Mouse (Mus musculus) midbrain, embryonic 16.5 days (tissue): ENCODE results near the gene Unk. TPM values are rescaled to one million over a fixed set of nuclear protein-coding genes. Genes with fewer than 3 reads are reported as not detected.
A peak's percentile ranks its signal among the peaks of the same experiment; 100 is the strongest.

Experiments
- ATAC-seq: fragments of 200-750 bp; cut with Nextera tagmentation; 2 replicates; pipeline ENCODE4 v1.8.0; 2017; ENCODE audit warnings: moderate TSS enrichment
- H3K27ac ChIP-seq: fragments of 300-500 bp; sonication (generic); 2 replicates; pipeline ENCODE4 v1.5.1; 2014; ENCODE audit warnings: mild to moderate bottlenecking, low read length, mixed read lengths
- H3K27me3 ChIP-seq: fragments of 300-500 bp; sonication (generic); 2 replicates; pipeline ENCODE4 v1.6.1; 2014; ENCODE audit warnings: low read depth, low read length, mixed read lengths; ENCODE audit not compliant: control insufficient read depth, insufficient read depth
- H3K36me3 ChIP-seq: fragments of 300-500 bp; sonication (generic); 2 replicates; pipeline ENCODE4 v1.6.1; 2014; ENCODE audit warnings: mild to moderate bottlenecking, low read length, moderate library complexity, mixed read lengths; ENCODE audit not compliant: control insufficient read depth, insufficient read depth
- H3K4me1 ChIP-seq: fragments of 300-500 bp; sonication (generic); 2 replicates; pipeline ENCODE4 v1.6.1; 2014; ENCODE audit warnings: mild to moderate bottlenecking, low read length, mixed read lengths; ENCODE audit not compliant: control insufficient read depth, insufficient read depth
- H3K4me2 ChIP-seq: fragments of 300-500 bp; sonication (generic); 2 replicates; pipeline ENCODE4 v1.6.1; 2014; ENCODE audit warnings: mild to moderate bottlenecking, low read length, mixed read lengths
- H3K4me3 ChIP-seq: fragments of 300-500 bp; sonication (generic); 2 replicates; pipeline ENCODE4 v1.5.1; 2014; ENCODE audit warnings: low read depth, mild to moderate bottlenecking, low read length, moderate library complexity, mixed read lengths
- H3K9ac ChIP-seq: fragments of 300-500 bp; sonication (generic); 2 replicates; pipeline ENCODE4 v1.6.1; 2014; ENCODE audit warnings: low read depth, low read length, mixed read lengths
- H3K9me3 ChIP-seq: fragments of 300-500 bp; sonication (generic); replicated peaks from 2 replicates; pipeline ENCODE4 v1.6.1; 2014; ENCODE audit warnings: mild to moderate bottlenecking, low read length, mixed read lengths; ENCODE audit not compliant: control insufficient read depth, poor library complexity, severe bottlenecking
- WGBS: fragments of 180-500 bp; shearing (Covaris S2); extraction: QIAGEN DNeasy Blood & Tissue Kit; methylation state at CpG from one replicate; pipeline ENCODE4 v1.1.7; 2014; 5-methylcytosine and 5-hydroxymethylcytosine counted together
- polyA plus RNA-seq: library from polyadenylated mRNA; unstranded; fragments of >200 nt; fragmentation: Nextera tagmentation; extraction: Ambion mirVana; gene quantifications from 2 replicates; pipeline ENCODE4 v1.2.1, GENCODE M21; 2015

Gene Unk
- polyA plus RNA-seq, 1 experiment from 2014 or later: 36.6 TPM

- Histone ChIP-seq H3K9me3 (no peaks in the 10 kb centered on the region), H3K4me1 (peaks cover 6% of the 10 kb centered on the region), H3K27me3 (no peaks in the 10 kb centered on the region), H3K4me2 (no peak overlapping the region), H3K36me3 (no peaks in the 10 kb centered on the region), H3K4me3 (no peak overlapping the region), H3K27ac (no peak overlapping the region), H3K9ac (no peak overlapping the region)
- peak; percentile 49; the same call in 1 of the 2 replicates for ATAC-seq
- 22% methylated on average over 14 of the region's 14 CpGs for WGBS
These were observed 30.5 kb upstream of the Unk start for GRCm38 (mm10) chr11:115999538-116000143.

GRCm38 (mm10) chr11:116000607-116001006 lies 29.5 kb upstream of the Unk start:
- no peaks in the 10 kb centered on the region for H3K36me3 ChIP-seq
- H3K4me2 ChIP-seq: no peak overlapping the region
- H3K4me1 ChIP-seq: peaks cover 15% of the 10 kb centered on the region
- H3K9me3 ChIP-seq: no peaks in the 10 kb centered on the region
- no peak overlapping the region for H3K27ac ChIP-seq
- 22% methylated on average over 10 of the region's 10 CpGs for WGBS
- no peak overlapping the region for H3K4me3 ChIP-seq
- no peaks in the 10 kb centered on the region for H3K27me3 ChIP-seq
- H3K9ac ChIP-seq: no peak overlapping the region
- no peak for ATAC-seq

GRCm38 (mm10) chr11:116001725-116002124 lies 28.4 kb upstream of the Unk start:
- Histone ChIP-seq H3K9ac (no peak overlapping the region), H3K4me2 (no peak overlapping the region), H3K4me1 (peaks cover 15% of the 10 kb centered on the region), H3K27me3 (no peaks in the 10 kb centered on the region), H3K36me3 (no peaks in the 10 kb centered on the region), H3K27ac (no peak overlapping the region), H3K4me3 (no peak overlapping the region), H3K9me3 (no peaks in the 10 kb centered on the region)
- WGBS: 84% methylated on average over 6 of the region's 6 CpGs
- no peak for ATAC-seq

GRCm38 (mm10) chr11:116002894-116003293 lies 27.2 kb upstream of the Unk start:
- 81% methylated on average over 3 of the region's 3 CpGs for WGBS
- no peak overlapping the region for H3K4me2 ChIP-seq
- no peaks in the 10 kb centered on the region for H3K27me3 ChIP-seq
- no peak overlapping the region for H3K27ac ChIP-seq
- ATAC-seq: no peak
- no peaks in the 10 kb centered on the region for H3K36me3 ChIP-seq
- H3K4me1 ChIP-seq: peaks cover 15% of the 10 kb centered on the region
- H3K4me3 ChIP-seq: no peak overlapping the region
- H3K9ac ChIP-seq: no peak overlapping the region
- H3K9me3 ChIP-seq: no peaks in the 10 kb centered on the region

- H3K9ac ChIP-seq: peak overlapping the region; percentile 61
- peak overlapping the region; percentile 70 for H3K4me2 ChIP-seq
- no peak for ATAC-seq
- H3K27me3 ChIP-seq: no peaks in the 10 kb centered on the region
- H3K4me1 ChIP-seq: peaks cover 15% of the 10 kb centered on the region
- H3K9me3 ChIP-seq: no peaks in the 10 kb centered on the region
- peak overlapping the region; percentile 55; the same call in 1 of the 2 replicates for H3K27ac ChIP-seq
- H3K36me3 ChIP-seq: no peaks in the 10 kb centered on the region
- 30% methylated on average over 8 of the region's 8 CpGs for WGBS
- H3K4me3 ChIP-seq: peak overlapping the region; percentile 33
These were observed 25.8 kb upstream of the Unk start for GRCm38 (mm10) chr11:116004186-116004823.

- no peaks in the 10 kb centered on the region for H3K9me3 ChIP-seq
- H3K4me2 ChIP-seq: peak overlapping the region; percentile 70
- peak overlapping the region; percentile 55; the same call in 1 of the 2 replicates for H3K27ac ChIP-seq
- peaks cover 15% of the 10 kb centered on the region for H3K4me1 ChIP-seq
- peak overlapping the region; percentile 33 for H3K4me3 ChIP-seq
- H3K36me3 ChIP-seq: no peaks in the 10 kb centered on the region
- 0 out of 2 replicates have a peak, but pooled peaks have one; percentile 26 for ATAC-seq
- peak overlapping the region; percentile 61 for H3K9ac ChIP-seq
- 7% methylated on average over 54 of the region's 54 CpGs for WGBS
- no peaks in the 10 kb centered on the region for H3K27me3 ChIP-seq
These were observed 25.1 kb upstream of the Unk start for GRCm38 (mm10) chr11:116004840-116005700.

DNA sequence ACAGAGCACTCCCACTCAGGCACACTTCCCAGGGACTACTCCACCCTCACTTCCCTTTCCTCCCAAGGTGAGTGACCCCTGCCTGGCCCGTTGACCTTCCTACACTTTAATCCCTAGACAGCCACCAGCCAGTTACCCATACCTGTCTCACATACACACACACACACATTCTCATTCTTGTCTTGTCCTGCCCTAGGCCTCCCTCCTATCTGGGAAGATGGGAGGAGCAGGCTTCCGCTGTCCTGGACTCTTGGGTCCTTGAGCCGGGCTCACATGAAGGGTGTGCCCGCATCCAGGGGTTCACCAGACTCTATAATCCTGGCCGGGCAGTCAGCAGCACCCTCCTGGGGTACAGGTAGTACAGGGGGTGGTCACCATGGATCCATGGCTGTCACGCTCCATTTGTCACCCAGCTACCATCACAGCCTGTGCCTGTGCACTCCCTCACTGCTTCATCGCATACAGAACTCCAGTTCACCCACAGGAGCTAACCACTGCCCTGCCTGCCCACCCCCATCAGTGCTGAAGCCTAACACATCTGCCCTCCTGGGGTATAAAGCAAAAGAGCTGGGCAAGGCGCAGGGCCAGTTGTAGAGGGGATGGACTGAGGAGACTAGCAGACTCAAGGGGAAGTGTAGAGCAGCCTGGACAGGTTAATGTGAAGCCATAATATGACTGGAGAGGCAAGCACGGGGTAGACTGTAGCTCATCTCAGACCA lies 24.3 kb upstream of the Unk start:
- Histone ChIP-seq H3K27me3 (no peaks in the 10 kb centered on the region), H3K27ac (no peak overlapping the region), H3K4me1 (peaks cover 15% of the 10 kb centered on the region), H3K36me3 (no peaks in the 10 kb centered on the region), H3K4me3 (no peak overlapping the region; the same call in 1 of the 2 replicates), H3K9ac (peak overlapping the region; percentile 61; the same call in 1 of the 2 replicates), H3K9me3 (no peaks in the 10 kb centered on the region), H3K4me2 (no peak overlapping the region)
- WGBS: 67% methylated on average over 9 of the region's 9 CpGs
- no peak for ATAC-seq

- no peak overlapping the region for H3K9ac ChIP-seq
These were observed 22.8 kb upstream of the Unk start for GRCm38 (mm10) chr11:116007095-116007850.

More at GRCm38 (mm10) chr11:116007095-116007850, 22.8 kb upstream of the Unk start:
- H3K36me3 ChIP-seq: no peaks in the 10 kb centered on the region
- WGBS: 94% methylated on average over 25 of the region's 28 CpGs
- no peaks in the 10 kb centered on the region for H3K9me3 ChIP-seq
- ATAC-seq: no peak
- H3K4me1 ChIP-seq: peaks cover 23% of the 10 kb centered on the region
- no peak overlapping the region for H3K27ac ChIP-seq
- H3K4me2 ChIP-seq: no peak overlapping the region
- H3K4me3 ChIP-seq: no peak overlapping the region
- no peaks in the 10 kb centered on the region for H3K27me3 ChIP-seq
